Mouse (Mus musculus): Measurements from ENCODE around the gene Itpr1.

- no peak for TF ChIP-seq CTCF (IDR thresholded peaks at IDR 0.05; ENCODE audit: low read depth, low read length)
- no peak for TF ChIP-seq GATA1 (IDR thresholded peaks at IDR 0.05; ENCODE audit: borderline replicate concordance, low read length)
- TF ChIP-seq TAL1 (conservative IDR thresholded peaks at IDR 0.05; ENCODE audit: low read depth, low read length): no peak
- no peak for TF ChIP-seq POLR2AphosphoS5 (IDR thresholded peaks at IDR 0.05; ENCODE audit: insufficient replicate concordance, low read depth, low read length)
- no peak for TF ChIP-seq GATA2 (IDR thresholded peaks at IDR 0.05; ENCODE audit: borderline replicate concordance, low read depth, low read length)
Measured at GRCm38 (mm10) chr6:108244571-108244970, 31.7 kb downstream of the Itpr1 start.
